Mouse (Mus musculus): ENCODE results near the gene Nrp1. TPM values are rescaled to one million over a fixed set of nuclear protein-coding genes. Genes with fewer than 3 reads are reported as not detected.

Gene Nrp1
- total RNA-seq, 2 experiments from 2014 or later: 9.4 to 11.7 TPM

DNA sequence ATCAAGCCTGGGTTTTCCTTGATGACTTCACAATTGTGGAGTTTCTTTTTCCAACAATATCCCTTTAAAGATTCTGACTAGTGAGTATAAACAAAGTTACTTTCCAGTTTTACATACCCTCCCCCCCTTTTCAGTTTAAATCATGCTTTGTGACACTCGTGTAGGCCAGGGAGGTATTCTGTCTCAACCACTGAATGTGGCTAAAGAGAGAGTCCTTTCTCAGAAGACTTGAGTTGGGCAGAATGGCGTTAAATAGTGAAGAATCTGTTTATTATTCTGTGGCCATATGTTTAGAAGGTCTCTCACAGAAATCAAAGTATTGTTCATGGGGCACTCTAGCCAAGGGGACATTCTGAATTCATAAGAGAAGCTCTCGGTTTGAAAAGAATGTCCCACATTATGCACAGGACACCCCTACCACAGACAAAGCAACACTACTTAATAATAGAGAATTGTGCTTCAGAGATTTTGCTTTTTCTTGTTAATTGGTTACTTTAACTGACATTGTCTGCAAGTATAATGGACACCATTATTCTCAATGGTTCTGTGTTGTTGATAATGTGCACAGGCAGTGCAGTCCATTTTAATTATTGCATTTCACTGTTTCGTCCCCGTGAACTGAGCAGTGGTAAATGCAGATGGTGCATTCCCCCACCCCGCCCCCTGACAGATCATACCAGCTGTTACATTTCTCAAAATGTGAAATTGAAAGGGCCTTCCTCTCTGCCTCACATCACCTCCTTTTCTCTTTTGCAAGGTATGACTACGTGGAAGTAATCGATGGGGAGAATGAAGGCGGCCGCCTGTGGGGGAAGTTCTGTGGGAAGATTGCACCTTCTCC lies 59.8 kb downstream of the Nrp1 start:
- peak; percentile 59 for ATAC-seq (replicated peaks; ENCODE audit: poor library complexity)

DNA sequence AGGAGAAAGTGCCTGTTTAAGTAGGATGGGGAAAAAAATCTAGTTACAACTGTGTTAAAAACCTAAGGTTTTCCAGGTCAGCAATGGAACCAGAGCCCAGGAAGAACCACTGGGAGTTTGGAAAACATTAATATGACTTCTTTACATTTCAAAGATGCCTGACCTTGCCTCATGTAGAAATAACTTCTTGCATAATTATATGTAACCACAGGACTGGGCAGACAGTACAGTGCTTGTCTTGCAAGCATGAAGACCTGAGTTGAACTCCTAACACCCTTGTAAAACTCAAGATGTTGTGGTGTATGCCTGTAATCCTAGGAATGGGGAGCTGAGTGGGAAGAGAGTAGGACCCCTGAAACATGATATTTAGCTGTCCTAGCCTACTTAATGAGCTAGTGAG lies 61.6 kb downstream of the Nrp1 start:
- ATAC-seq (replicated peaks; ENCODE audit: poor library complexity): peak; percentile 75

DNA sequence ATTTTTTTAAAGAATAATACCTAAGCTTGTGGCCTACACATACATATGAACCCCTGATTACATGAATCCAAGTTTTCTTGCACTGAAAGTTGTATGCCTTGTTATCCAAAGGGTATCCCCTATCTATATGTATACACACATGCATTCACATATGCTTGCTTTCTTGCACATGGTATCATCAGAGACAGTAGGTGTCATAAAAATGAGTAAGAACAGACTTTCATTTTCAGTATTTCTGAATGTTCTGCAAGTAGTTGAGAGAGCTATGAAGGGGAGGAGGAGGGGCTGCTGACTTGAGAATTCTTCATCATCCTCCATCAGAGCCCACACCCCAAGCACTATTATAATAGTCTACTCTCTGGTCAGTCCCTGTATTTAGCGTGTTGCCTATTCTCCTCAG lies 62.0 kb downstream of the Nrp1 start:
- no peak for ATAC-seq (replicated peaks; ENCODE audit: poor library complexity)

DNA sequence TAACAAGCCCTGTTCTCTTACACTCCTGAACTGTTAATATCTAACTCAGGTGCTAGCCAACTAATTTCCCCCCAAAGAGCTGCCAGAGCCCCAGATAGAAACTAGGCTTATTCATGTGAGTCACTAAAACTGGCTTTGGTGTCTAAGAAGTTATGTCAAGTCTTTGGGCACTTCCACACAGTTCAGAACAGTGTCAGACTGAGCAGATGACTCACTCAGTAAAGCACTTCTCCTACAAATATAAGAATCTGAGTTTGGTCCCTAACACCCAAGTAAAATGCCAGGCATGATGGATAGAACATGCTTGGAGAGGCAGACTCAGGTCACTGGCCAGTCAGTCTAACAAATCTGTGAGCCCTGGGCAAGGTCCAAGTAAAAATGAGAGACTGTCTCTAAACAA lies 65.4 kb downstream of the Nrp1 start:
- ATAC-seq (replicated peaks; ENCODE audit: poor library complexity): no peak

DNA sequence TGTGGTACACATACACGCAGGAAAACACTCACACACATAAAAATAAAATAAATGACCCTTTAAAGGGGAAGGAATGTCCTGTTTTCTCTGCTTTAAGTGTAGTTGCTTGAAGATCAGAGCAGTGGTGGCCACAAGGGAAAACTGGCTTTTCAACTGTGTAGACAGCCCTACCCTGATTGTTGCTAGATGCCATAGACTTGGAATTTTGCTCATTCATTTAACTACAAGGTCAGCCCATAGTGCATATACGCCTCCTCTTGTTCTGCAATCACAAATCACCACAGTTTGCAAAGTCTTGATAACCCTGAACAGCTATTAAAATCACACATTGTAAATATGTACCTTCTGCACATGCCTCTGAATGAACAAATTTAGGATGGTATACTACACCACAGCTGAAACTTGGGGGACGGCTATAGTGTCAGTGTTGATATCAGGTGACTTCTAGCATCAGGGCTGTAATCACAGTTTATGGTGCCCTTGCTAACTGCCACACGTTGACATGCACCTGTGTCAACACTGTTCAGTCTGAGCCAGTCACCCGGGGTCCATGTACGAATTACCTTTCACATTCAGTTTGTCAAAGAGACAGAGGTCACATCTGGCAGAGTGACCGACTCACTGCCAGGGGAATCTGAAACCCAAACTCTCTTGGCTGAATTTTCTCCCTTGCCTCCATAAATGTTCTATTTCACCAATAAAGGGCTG lies 66.4 kb downstream of the Nrp1 start:
- no peak for ATAC-seq (replicated peaks; ENCODE audit: poor library complexity)

DNA sequence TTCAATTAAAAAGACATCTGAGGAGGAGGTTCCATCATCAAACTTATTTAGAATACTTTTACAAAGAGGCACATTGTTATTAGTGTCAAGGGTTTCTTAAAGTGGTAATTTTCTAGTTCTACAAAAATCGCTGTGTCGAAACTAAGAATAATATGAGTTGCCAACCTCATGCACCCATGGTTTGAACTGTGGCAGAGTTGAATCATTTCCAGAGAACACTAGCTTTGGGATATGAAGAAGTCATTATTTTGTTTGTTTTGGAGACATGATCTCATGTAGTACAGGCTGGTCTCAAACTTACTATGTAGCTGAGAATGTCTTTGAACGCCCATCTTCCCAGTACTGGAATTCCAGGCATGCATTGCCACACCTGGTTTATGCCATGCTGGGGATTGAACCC lies 68.7 kb downstream of the Nrp1 start:
- ATAC-seq (replicated peaks; ENCODE audit: poor library complexity): no peak

DNA sequence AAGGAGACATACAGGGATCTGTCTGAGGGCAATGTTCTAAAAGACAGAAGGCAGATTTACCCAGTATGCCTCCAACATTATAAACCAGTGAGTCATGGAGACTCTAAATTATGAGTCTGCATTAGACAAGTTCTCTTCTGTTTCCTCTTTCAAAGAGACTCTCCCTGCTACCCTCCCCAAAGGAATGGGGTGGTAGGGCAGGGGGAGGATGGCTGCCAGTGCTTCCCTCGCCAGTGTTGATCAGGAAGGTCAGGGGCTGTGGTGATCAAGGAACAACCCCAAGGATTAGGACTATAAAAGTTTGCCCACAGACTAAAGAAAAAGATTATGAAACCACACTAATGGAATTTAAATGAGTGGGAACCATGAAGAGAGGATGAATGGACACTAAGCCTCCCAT lies 70.6 kb downstream of the Nrp1 start:
- no peak for ATAC-seq (replicated peaks; ENCODE audit: poor library complexity)

DNA sequence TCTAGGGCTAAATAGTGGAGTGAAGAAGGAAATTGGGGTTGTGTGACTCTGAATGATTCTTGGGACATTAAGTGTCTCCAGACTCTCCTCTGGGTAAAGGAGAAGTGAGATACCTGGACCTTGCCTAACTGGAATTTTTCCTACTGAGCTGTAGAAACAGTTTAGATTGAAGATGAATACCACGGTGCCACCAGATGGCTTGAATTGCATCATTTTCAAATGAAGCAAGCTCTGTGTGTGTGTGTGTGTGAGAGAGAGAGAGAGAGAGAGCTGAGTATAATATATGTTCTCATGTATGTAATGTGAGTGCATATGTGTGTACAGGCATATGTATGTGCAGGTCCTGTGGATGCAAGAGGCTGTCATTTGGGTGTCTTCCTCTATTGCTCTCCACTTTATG lies 72.7 kb downstream of the Nrp1 start:
- peak; percentile 90 for ATAC-seq (replicated peaks; ENCODE audit: poor library complexity)

DNA sequence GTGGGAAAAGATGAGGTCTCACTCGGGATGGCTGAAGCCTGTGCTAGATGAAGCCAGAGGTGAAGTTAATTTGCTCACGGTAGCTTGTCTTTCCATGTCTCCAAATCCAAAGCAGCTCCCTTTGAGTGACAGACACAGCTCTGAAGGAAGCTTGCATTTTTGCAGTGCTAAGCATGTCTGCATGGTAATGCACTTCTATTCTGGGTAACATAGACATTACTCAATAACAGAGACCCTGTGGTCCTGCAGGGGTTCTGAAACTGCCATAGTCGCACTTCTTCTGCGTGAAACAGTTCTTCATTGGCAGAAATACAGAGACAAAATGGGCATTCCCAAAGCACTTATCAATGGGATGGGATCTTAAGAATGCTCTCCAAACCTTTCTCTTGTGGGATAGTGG lies 77.3 kb downstream of the Nrp1 start:
- ATAC-seq (replicated peaks; ENCODE audit: poor library complexity): no peak; the same call in 1 of the 2 replicates

DNA sequence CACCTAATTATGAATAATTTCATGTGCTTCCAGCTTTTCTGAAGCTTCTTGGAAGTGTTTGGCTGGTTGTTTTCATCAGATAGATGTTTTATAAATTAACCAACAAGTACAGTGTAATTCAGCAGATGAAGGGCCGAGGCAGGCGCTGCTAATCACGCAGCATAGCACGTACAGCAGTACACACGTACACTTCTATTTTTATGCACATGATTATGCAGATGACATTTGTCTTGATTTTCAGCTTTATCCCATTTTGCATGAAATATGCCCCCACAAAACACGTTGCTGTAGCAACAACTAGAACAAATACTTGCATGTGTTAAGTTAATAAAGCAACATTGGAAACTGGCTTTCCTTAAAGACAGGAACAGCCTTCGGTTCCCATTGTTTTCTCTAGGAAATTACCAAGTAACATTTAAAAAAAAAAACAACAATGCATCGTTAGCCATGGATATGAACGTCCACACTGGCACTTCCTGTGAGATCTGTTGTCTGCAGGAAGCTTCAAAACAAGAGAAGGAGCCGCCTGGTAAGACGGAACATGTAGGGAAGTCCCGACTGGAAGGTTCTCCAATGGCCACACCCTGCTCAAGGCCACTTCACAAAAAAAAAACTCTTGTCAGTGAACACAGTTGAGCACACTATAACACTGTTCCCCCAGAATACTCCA lies 78.9 kb downstream of the Nrp1 start:
- no peak for ATAC-seq (replicated peaks; ENCODE audit: poor library complexity)

DNA sequence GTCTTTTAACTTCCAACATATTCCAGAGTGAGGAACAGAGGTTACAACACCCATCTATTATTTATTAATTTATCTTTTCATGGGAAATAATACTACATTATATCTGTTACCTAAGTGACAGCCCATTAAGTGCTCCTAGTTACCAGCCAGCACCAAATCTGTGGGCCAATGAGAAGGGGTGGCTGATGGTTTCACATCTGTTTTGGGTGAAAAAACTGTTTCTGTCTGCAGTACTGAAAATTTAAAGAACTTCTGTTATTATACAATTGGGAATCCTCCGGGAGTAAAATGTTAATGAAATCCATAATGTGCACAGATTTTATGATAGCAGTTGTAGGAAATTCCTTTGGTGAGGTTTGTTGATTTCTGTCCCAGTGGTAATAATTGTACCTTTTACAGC lies 83.0 kb downstream of the Nrp1 start:
- ATAC-seq (replicated peaks; ENCODE audit: poor library complexity): no peak

DNA sequence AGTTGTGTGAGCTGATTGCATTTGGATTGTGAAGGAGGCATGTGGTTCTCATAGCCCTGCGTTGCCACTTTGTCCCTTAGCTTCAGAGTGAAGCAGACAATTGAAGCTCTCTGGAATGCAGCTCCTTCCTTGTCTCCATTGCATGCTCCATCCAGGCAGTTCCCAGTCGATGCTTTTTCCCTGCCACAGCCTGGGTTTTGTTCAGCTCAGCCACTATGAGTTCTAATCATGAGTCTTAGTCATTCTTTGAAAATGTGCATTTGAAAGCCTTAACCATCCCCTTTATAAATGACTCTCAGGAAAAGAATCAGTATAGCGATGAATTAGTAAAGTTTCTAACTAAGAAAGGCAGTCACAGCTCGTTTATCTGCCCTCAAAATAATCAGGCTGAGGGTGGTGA lies 87.2 kb downstream of the Nrp1 start:
- no peak for ATAC-seq (replicated peaks; ENCODE audit: poor library complexity)

DNA sequence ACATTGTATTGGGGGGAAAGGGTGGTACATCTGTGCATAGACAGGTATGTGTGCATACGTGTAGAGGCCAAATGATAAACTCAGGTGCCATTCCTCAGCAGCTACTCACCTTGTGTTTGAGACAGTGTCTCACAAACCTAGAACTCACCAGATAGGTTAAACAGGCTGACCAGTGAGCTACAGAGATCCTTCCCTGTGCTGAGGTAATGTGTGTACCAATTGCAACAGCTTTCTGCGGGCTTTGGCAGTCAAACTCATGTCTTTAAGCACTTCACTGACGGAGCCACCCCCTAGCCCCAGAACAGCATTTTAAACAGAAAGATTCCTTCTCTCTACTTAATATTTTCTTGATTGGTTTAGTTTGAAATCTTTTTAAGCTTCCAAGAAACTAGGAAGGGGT lies 88.2 kb downstream of the Nrp1 start:
- ATAC-seq (replicated peaks; ENCODE audit: poor library complexity): no peak

DNA sequence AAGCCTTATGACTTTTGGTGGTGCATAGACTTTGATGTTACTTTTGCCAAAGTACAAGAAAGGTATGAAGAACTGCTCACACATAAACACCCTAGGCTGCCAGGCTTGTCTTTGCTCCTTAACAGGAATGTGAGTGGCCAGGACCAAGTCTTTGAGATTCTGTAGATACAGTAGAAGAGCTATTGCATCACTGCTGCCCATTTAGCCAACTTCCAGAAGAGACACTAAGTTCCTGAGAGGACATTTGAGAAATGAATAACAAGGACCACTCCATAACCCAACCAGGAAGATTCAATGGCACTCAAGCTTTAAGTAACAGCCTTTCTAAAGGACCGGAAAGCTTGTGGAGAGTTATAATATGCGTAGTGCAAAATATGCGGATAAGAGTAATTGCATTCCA lies 88.9 kb downstream of the Nrp1 start:
- ATAC-seq (replicated peaks; ENCODE audit: poor library complexity): no peak

DNA sequence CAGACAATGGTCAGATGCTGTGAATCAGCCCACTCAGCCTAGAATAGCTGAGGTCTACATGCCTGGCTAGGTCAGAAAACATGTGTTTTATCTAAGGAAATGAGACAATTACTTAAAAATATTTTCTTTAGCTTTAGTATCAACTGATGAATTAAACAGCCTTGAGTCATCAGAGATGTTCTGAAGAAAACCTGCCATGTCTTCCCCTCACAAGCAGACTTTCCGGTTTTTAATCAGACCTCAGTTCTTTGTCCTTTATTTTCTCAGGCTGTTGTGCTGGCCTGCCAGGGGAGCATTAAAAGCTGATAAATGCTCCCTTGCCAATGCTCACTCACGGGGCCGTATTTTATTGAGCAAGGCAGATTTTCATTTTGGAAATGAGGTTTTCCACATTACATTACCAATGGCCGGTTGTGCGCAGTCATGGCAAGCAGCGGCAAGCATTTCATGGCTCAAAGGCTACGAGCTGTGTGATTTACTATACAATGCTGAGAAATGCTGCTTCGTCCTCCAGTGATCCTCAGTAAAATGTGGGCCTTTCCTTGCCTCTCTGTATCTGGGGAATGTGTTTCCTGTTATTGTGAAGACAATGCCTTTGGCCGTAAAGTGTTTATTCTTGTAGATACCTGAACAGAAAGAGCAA lies 92.1 kb downstream of the Nrp1 start:
- no peak for ATAC-seq (replicated peaks; ENCODE audit: poor library complexity)

DNA sequence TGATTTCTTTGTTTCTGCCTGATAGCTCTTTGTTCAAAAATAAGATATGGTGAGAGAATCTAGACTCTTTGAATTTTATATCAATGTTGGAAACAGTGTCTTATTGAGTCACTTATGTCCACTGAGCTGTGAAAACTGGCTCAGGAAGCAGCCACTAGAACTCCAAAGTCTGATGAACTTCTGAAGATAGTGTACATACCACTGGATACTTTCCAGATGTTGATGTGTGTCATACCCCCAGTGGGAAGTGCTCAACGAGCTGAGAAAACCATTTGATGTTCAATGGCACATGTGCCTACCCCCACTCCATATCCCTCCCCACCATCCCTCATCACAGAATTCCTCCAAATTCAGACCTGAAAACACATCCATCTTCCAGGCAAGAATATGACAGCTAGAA lies 92.7 kb downstream of the Nrp1 start:
- no peak for ATAC-seq (replicated peaks; ENCODE audit: poor library complexity)

DNA sequence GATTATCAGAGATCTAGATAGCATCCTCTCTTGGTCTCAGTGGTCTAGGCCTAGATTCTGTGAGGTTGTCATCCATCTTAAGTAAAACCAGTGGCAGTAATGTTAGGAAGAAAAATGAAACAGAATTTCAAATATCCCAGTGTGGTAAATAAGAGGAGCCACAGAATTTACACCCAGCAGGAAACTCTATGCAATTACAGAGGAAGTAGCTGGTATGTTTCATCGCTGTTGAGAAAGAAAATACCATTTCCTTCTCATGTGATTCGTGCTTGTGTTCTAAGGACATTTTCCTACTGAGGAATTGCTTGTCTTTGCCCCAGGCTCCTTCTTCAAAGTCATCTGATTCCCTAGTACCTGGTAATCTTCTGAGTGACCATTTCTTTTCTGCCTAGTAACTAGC lies 95.1 kb downstream of the Nrp1 start:
- peak; percentile 70 for ATAC-seq (replicated peaks; ENCODE audit: poor library complexity)

DNA sequence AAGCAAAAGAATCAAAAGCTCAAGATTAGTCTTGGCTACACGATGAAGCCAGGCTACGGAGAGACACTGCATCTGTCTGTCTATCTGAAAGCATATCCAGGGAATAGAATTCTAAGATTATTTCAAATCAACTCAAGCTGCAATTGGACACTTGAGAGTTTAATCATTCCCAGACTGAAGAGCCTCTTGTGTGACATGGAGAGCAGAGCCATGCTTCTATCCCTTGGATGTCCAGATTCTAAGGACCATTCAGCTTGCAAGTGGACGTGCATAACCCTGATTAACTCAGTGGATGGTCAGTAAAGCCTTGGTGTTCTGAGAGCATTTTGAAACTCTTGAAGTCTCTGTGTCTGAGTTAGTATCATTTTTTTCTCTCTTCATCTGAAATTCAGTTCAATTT lies 95.6 kb downstream of the Nrp1 start:
- no peak for ATAC-seq (replicated peaks; ENCODE audit: poor library complexity)

DNA sequence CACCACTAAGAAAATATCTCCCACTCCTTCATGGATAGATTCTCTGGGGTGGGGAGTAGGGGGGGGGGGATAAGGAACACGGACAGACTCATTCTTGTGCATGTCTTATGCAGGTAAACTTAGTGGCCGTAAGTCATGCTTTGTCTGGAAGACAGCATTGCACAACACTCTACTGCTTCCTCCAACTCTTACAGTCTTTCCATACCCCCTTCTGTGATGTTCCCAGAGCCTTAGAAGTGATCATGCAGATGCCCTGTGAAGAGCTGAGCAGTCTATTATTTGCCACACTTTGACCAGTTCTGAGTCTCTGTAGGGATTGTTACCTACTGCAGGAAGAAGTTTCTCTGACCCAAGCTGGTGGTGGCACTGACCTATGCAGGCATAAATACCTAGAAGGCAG lies 98.9 kb downstream of the Nrp1 start:
- ATAC-seq (replicated peaks; ENCODE audit: poor library complexity): peak; percentile 54

DNA sequence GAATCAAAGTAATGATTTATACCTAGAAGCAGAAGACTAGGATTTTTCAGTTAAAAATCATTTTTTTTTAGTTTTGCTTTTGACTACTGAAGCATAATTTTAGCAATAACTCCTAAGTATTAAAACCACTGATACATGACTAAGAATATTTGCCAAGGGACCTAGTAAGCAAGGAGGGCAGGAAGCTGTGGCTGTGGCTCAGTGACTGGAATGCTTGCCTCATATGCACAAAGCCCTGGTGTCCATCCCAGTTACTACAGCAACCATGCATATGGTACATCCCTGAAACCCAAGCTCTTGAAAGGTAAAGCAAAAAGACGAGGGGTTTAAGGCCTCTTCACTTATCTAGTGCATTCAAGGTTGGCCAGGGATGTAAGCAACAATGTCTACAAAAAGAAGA lies 101.3 kb downstream of the Nrp1 start:
- ATAC-seq (replicated peaks; ENCODE audit: poor library complexity): peak; percentile 76

DNA sequence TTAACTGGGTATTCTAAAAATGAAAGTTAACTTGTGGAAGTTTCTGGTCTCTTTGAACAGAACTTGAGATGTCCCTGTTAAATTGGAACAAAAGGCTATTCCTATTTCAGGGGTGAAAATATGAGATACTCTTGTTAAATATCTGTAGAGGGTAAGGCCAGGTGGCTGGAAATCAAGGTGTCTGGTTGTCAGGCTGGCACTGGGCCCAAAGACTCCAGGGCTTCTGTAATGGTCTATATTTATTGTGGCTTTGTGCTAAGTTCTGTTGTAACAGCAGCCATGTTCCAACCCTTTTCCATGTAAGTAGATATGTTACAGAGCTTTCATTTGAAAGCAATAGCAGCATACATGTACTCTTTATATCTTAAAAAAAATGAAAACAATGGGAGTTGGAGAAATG lies 103.3 kb downstream of the Nrp1 start:
- no peak for ATAC-seq (replicated peaks; ENCODE audit: poor library complexity)

DNA sequence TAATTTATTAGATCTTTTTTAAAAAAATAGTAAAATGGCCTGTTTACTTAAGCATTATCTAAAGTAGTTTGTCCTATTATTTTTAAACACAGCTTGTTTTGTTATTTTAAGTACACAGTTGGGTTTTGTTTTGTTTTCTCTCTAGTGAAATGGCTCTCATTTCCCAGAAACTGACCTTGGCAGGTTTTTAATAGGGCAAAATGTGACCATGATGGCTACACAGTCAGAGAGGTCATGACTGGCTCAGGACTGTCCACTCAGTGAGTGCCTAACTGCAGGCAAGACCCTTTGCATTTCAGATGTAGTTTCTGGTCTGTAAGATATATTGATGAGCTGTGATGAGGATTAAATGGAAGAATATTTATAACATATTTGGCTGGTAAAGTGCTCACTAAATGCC lies 104.8 kb downstream of the Nrp1 start:
- no peak for ATAC-seq (replicated peaks; ENCODE audit: poor library complexity)

All from megakaryocyte progenitor cell, adult 5-6 weeks (primary cell).